Mouse (Mus musculus): ENCODE results near the gene Gm49337. TPM values are rescaled to one million over a fixed set of nuclear protein-coding genes. Genes with fewer than 3 reads are reported as not detected.

The Gm49337 gene
- polyA plus RNA-seq, 1 experiment: not detected

DNA sequence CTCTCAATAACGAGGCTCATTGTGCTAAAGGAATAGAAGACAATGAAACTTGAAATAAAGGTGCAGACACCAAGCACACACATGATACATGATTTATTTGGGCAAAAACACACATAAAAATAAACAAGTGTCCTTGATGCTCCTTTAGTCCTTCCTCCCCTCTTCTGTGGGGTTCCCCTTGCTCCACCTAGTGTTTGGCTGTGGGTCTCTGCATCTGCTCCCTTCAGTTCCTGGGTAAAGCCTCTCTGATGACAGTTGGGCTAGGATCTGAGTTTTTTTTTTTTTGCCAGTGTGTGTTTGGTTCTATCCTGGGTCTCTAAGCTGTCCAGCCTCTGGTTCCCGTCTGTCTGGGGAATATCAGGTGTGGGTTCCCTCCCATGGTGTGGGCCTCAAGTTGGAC is 109.0 kb downstream of the Gm49337 start:
- 67% methylated on average over 2 of the region's 2 CpGs for WGBS
- no peak overlapping the region for H3K27ac ChIP-seq (ENCODE audit: control insufficient read depth, insufficient read depth, low read depth, low read length, poor library complexity)
- H3K4me1 ChIP-seq (ENCODE audit: control insufficient read depth, insufficient read depth, low read length): no peaks in the 10 kb centered on the region
- no peak overlapping the region for H3K4me3 ChIP-seq (replicated peaks; ENCODE audit: control insufficient read depth, low read depth, low read length)
- TF ChIP-seq POLR2A (IDR thresholded peaks at IDR 0.05; ENCODE audit: borderline replicate concordance, control insufficient read depth, low read depth, low read length): no peak
- TF ChIP-seq CTCF (IDR thresholded peaks at IDR 0.05; ENCODE audit: control insufficient read depth, insufficient read depth, low read length): no peak

DNA sequence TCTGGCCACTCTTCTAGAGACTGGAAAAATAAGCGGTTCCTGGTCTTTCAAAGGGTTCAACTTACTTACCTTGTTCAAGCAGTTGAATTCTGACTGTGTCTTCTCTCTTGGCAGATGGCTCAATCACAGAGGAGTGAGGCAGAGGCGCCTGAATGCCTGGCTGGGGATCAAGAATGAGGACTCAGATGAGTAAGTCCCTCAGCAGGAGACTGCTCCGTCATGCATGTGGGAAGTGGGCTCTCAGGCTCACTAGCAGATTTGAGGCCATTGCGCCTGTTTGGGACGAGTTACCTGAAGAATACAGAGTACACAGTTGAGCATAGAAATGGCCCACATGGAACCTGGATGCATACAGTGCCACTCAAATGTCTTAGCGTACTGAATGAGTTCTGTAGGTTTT is 118.4 kb downstream of the Gm49337 start:
- 82% methylated on average over 6 of the region's 6 CpGs for WGBS
- Histone ChIP-seq H3K27ac (ENCODE audit: control insufficient read depth, insufficient read depth, low read depth, low read length, poor library complexity) (no peak overlapping the region), H3K4me1 (ENCODE audit: control insufficient read depth, insufficient read depth, low read length) (no peaks in the 10 kb centered on the region), H3K4me3 (replicated peaks; ENCODE audit: control insufficient read depth, low read depth, low read length) (no peak overlapping the region)
- no peak for TF ChIP-seq CTCF (IDR thresholded peaks at IDR 0.05; ENCODE audit: control insufficient read depth, insufficient read depth, low read length)
- TF ChIP-seq POLR2A (IDR thresholded peaks at IDR 0.05; ENCODE audit: borderline replicate concordance, control insufficient read depth, low read depth, low read length): no peak

DNA sequence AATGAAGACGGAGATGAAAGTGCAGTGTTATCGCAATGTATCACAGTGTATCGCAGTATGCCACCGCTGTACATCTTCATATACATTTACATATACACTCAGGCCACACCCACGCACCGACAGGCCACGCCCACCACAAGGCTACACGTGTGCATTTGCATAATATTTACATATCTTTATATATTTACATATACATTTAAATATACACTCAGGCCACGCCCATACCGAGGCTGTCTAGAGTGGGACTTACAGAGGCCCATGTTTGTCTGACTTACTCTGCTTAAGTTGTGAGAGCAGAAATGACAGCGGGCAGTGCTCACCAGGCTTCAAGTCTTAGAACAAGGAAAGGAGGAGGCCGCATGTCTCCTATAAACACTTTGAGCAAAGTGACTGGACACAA is 120.1 kb downstream of the Gm49337 start:
- 76% methylated on average over 12 of the region's 12 CpGs for WGBS
- H3K4me1 ChIP-seq (ENCODE audit: control insufficient read depth, insufficient read depth, low read length): no peaks in the 10 kb centered on the region
- no peak overlapping the region for H3K27ac ChIP-seq (ENCODE audit: control insufficient read depth, insufficient read depth, low read depth, low read length, poor library complexity)
- TF ChIP-seq CTCF (IDR thresholded peaks at IDR 0.05; ENCODE audit: control insufficient read depth, insufficient read depth, low read length) (no peak), POLR2A (IDR thresholded peaks at IDR 0.05; ENCODE audit: borderline replicate concordance, control insufficient read depth, low read depth, low read length) (no peak)
- H3K4me3 ChIP-seq (replicated peaks; ENCODE audit: control insufficient read depth, low read depth, low read length): no peak overlapping the region

- Histone ChIP-seq H3K27ac (ENCODE audit: control insufficient read depth, insufficient read depth, low read depth, low read length, poor library complexity) (no peak overlapping the region), H3K4me1 (ENCODE audit: control insufficient read depth, insufficient read depth, low read length) (no peaks in the 10 kb centered on the region), H3K4me3 (replicated peaks; ENCODE audit: control insufficient read depth, low read depth, low read length) (no peak overlapping the region)
- no peak for TF ChIP-seq CTCF (IDR thresholded peaks at IDR 0.05; ENCODE audit: control insufficient read depth, insufficient read depth, low read length)
- no peak for TF ChIP-seq POLR2A (IDR thresholded peaks at IDR 0.05; ENCODE audit: borderline replicate concordance, control insufficient read depth, low read depth, low read length)
- 2% methylated on average over 4 of the region's 4 CpGs for WGBS
These were observed 127.7 kb downstream of the Gm49337 start for GRCm38 (mm10) chr4:116300878-116301355.

DNA sequence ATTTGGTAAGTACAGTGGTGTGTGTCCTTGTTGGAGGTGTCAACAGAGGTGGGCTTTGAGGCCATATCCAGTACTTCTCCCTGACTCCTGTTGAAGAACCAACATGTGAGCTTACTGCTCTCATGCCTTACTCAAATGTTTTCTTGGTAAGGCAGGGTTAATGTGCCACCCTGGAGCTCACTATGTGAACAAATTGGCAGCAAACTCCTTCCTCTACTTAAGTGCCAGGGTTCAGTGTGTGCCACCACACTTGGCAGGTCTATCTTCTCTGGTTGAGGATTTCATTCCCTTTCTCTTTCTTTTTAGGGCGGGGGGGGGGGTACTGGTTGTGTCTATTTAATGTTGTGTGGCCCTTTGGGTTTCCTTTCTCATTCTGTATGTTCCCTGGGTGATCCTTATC is 131.4 kb downstream of the Gm49337 start:
- no peak overlapping the region for H3K27ac ChIP-seq (ENCODE audit: control insufficient read depth, insufficient read depth, low read depth, low read length, poor library complexity)
- 17% methylated on average over 1 of the region's 1 CpGs for WGBS
- no peak overlapping the region for H3K4me3 ChIP-seq (replicated peaks; ENCODE audit: control insufficient read depth, low read depth, low read length)
- H3K4me1 ChIP-seq (ENCODE audit: control insufficient read depth, insufficient read depth, low read length): no peaks in the 10 kb centered on the region
- no peak for TF ChIP-seq CTCF (IDR thresholded peaks at IDR 0.05; ENCODE audit: control insufficient read depth, insufficient read depth, low read length)
- no peak for TF ChIP-seq POLR2A (IDR thresholded peaks at IDR 0.05; ENCODE audit: borderline replicate concordance, control insufficient read depth, low read depth, low read length)

GRCm38 (mm10) chr4:116317575-116317974 is 144.4 kb downstream of the Gm49337 start:
- 88% methylated on average over 4 of the region's 4 CpGs for WGBS
- no peak overlapping the region for H3K27ac ChIP-seq (ENCODE audit: control insufficient read depth, insufficient read depth, low read depth, low read length, poor library complexity)
- no peaks in the 10 kb centered on the region for H3K4me1 ChIP-seq (ENCODE audit: control insufficient read depth, insufficient read depth, low read length)
- no peak overlapping the region for H3K4me3 ChIP-seq (replicated peaks; ENCODE audit: control insufficient read depth, low read depth, low read length)
- TF ChIP-seq POLR2A (IDR thresholded peaks at IDR 0.05; ENCODE audit: borderline replicate concordance, control insufficient read depth, low read depth, low read length) (no peak), CTCF (IDR thresholded peaks at IDR 0.05; ENCODE audit: control insufficient read depth, insufficient read depth, low read length) (no peak)

DNA sequence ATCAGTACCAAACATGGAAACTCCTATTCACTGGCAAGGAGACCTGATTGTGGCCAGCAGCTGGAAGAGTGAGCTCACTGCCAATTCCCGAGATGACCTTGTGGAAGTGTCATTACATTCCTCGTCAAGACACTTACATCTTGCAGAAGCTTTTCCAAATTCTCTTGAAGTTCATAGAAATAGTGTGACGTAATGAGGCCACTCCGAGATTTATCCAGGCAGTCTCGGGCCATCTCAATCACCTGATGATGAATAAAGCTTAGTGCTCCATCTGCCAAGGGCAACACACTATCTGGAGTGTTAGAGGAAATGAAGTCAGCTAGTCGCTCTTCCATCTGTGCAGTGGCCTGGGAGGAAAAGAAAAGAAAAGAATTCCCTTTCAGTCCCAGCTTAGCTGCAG is 148.9 kb downstream of the Gm49337 start:
- H3K27ac ChIP-seq (ENCODE audit: control insufficient read depth, insufficient read depth, low read depth, low read length, poor library complexity): no peak overlapping the region
- WGBS: 85% methylated on average over 6 of the region's 6 CpGs
- H3K4me1 ChIP-seq (ENCODE audit: control insufficient read depth, insufficient read depth, low read length): no peaks in the 10 kb centered on the region
- no peak overlapping the region for H3K4me3 ChIP-seq (replicated peaks; ENCODE audit: control insufficient read depth, low read depth, low read length)
- no peak for TF ChIP-seq POLR2A (IDR thresholded peaks at IDR 0.05; ENCODE audit: borderline replicate concordance, control insufficient read depth, low read depth, low read length)
- no peak for TF ChIP-seq CTCF (IDR thresholded peaks at IDR 0.05; ENCODE audit: control insufficient read depth, insufficient read depth, low read length)

DNA sequence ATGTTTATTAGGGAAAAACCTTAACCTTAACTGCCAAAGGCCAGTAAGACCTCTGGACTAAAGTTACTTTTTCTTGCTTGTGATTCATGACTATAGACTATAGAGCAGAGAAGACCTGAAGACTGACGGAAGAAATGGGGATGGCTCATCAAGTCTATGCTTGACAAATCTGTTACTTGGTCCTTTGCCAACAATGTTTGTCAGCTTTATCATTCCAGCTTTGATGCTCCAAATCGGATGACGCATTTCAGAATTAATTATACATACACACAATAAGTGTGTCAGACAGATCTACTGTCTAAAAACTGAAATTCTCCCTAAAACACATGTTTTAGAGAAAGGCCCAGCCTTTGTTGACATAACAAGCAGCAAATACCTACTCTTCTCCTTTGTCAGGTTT is 156.1 kb downstream of the Gm49337 start:
- TF ChIP-seq CTCF (IDR thresholded peaks at IDR 0.05; ENCODE audit: control insufficient read depth, insufficient read depth, low read length) (no peak), POLR2A (IDR thresholded peaks at IDR 0.05; ENCODE audit: borderline replicate concordance, control insufficient read depth, low read depth, low read length) (no peak)
- Histone ChIP-seq H3K27ac (ENCODE audit: control insufficient read depth, insufficient read depth, low read depth, low read length, poor library complexity) (no peak overlapping the region), H3K4me1 (ENCODE audit: control insufficient read depth, insufficient read depth, low read length) (no peaks in the 10 kb centered on the region), H3K4me3 (replicated peaks; ENCODE audit: control insufficient read depth, low read depth, low read length) (no peak overlapping the region)
- WGBS: 91% methylated on average over 3 of the region's 3 CpGs

DNA sequence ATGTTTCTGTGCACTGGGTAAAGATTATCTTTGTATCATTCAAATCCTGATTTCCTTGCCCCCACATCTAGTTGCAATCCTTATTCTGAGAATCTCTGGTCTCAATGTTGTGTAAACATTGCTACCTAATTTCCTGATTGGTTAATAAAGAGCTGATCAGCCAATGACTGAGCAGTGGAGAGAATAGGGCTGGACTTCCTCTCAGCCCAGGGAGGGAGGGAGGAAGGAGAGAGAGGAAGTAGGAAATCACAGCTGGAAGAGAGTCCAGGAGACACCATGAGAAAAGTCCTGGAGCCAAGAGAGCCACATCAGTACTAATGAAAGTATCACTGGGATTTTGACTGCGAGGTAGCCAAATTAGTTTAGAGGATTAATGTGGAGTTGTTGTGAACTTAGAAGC is 163.1 kb downstream of the Gm49337 start:
- no peak overlapping the region for H3K4me3 ChIP-seq (replicated peaks; ENCODE audit: control insufficient read depth, low read depth, low read length)
- 83% methylated on average over 1 of the region's 1 CpGs for whole genome bisulfite sequencing
- TF ChIP-seq CTCF (IDR thresholded peaks at IDR 0.05; ENCODE audit: control insufficient read depth, insufficient read depth, low read length) (no peak), POLR2A (IDR thresholded peaks at IDR 0.05; ENCODE audit: borderline replicate concordance, control insufficient read depth, low read depth, low read length) (no peak)
- H3K27ac ChIP-seq (ENCODE audit: control insufficient read depth, insufficient read depth, low read depth, low read length, poor library complexity): no peak overlapping the region
- H3K4me1 ChIP-seq (ENCODE audit: control insufficient read depth, insufficient read depth, low read length): no peaks in the 10 kb centered on the region

Data from bone marrow, adult 2 months (tissue).